ENCODE assay signal across 13 mouse cellular contexts in genomic region chr2:113866155-113866554, GRCm38 (mm10). TPM values are rescaled to one million over a fixed set of nuclear protein-coding genes. Genes with fewer than 3 reads are reported as not detected.
DNase-seq lines count a peak whose midpoint lies in the region; ATAC-seq and TF ChIP-seq lines count a peak whose summit lies in the region.
"Had no signal": no experiment of that assay in that cellular context is flagged by ENCODE, and none has a peak within 500 bp of the region (broad histone marks: within the 10 kb centered on the region; RNA-seq: fewer than 3 reads in every experiment).

No protein-coding gene starts in this region.

- intact Hi-C loops in left cerebral cortex, adult 2 months (cut with DNase I): loop anchor here (1.0 to 2.0 kb wide), 2 partner anchors 231 to 279 kb away; no protein-coding TSS in a partner anchor
- intact Hi-C loops in left cerebral cortex, postnatal 36 days (cut with DNase I): loop anchor here (1.0 to 5.0 kb wide), 2 partner anchors 226 to 279 kb away; no protein-coding TSS in a partner anchor

- H3K27ac ChIP-seq in forebrain, postnatal 0 days (ENCODE audit: low read depth, low read length): no peak overlapping the region
- no peak overlapping the region for H3K27ac ChIP-seq in forebrain, embryonic 12.5 days
- no peak overlapping the region for H3K27ac ChIP-seq in left cerebral cortex, adult 2 months

- H3K4me3 ChIP-seq in forebrain, postnatal 0 days (ENCODE audit: low read depth, low read length): no peak overlapping the region
- H3K4me3 ChIP-seq in forebrain, embryonic 12.5 days (replicated peaks): no peak overlapping the region
- H3K4me3 ChIP-seq in left cerebral cortex, adult 2 months: no peak overlapping the region

- DNase-seq in forebrain, postnatal 0 days: peak; percentile 60
- DNase-seq in left cerebral cortex, adult 2 months (ENCODE audit: extremely low spot score in 1 of 2, low spot score in 2 of 2): no peak
- DNase-seq in left cerebral cortex, postnatal 36 days (ENCODE audit: low spot score in 2 of 2): no peak
- peak; percentile 64 for DNase-seq in CD4-positive, CD25-positive, alpha-beta regulatory T cell, adult 2 months (ENCODE audit: low read depth, low spot score)
- DNase-seq in induced T-regulatory cell, adult 2 months (ENCODE audit: low read depth): peak; percentile 56
- no peak for DNase-seq in B cell, adult 2 months
- DNase-seq in ovary, postnatal 14 days (ENCODE audit: low spot score): no peak
- DNase-seq: adrenal gland, adult 2 months; cerebellum, postnatal 36 days; kidney, postnatal 10 days; lung, postnatal 4 days; right cerebral cortex, postnatal 14 days had no signal

- H3K4me1 ChIP-seq in forebrain, postnatal 0 days (ENCODE audit: insufficient read depth): no peaks in the 10 kb centered on the region
- H3K4me1 ChIP-seq in forebrain, embryonic 12.5 days: no peaks in the 10 kb centered on the region

- TF ChIP-seq CTCF in forebrain, postnatal 0 days (IDR thresholded peaks at IDR 0.05; ENCODE audit: low read depth): peak; percentile 62
- TF ChIP-seq CTCF in left cerebral cortex, adult 2 months (IDR thresholded peaks at IDR 0.05): peak; percentile 66

- no peaks in the 10 kb centered on the region for H3K9me3 ChIP-seq in forebrain, postnatal 0 days (ENCODE audit: low read length)
- H3K9me3 ChIP-seq in forebrain, embryonic 12.5 days: no peaks in the 10 kb centered on the region

- H3K4me2 ChIP-seq in forebrain, postnatal 0 days (ENCODE audit: low read depth): no peak overlapping the region
- H3K4me2 ChIP-seq in forebrain, embryonic 12.5 days: no peak overlapping the region

- WGBS in forebrain, postnatal 0 days: 30% methylated on average over 2 of the region's 2 CpGs
- 57% methylated on average over 2 of the region's 2 CpGs for WGBS in forebrain, embryonic 12.5 days

- no peaks in the 10 kb centered on the region; the same call in none of the 2 replicates for H3K27me3 ChIP-seq in forebrain, postnatal 0 days (ENCODE audit: insufficient read depth, low read length)
- no peaks in the 10 kb centered on the region for H3K27me3 ChIP-seq in forebrain, embryonic 12.5 days

- H3K36me3 ChIP-seq in forebrain, postnatal 0 days (ENCODE audit: insufficient read depth): no peaks in the 10 kb centered on the region
- no peaks in the 10 kb centered on the region for H3K36me3 ChIP-seq in forebrain, embryonic 12.5 days (replicated peaks)

- 0 out of 2 replicates have a peak, but pooled peaks have one; percentile 47 for ATAC-seq in forebrain, postnatal 0 days
- no peak for ATAC-seq in forebrain, embryonic 12.5 days (ENCODE audit: low FRiP score)

- no peak overlapping the region for H3K9ac ChIP-seq in forebrain, postnatal 0 days
- no peak overlapping the region for H3K9ac ChIP-seq in forebrain, embryonic 12.5 days

RNA-seq across cellular contexts. Expression of gene Arhgap11a, which starts 17.7 kb away (rescaled TPM):
- total RNA-seq in forebrain, postnatal 0 days (2014; rRNA removed): 1.8 and 2.7 TPM in 2 replicates
- polyA plus RNA-seq in forebrain, postnatal 0 days (2015; fragmentation: Nextera tagmentation; extraction: Ambion mirVana): 3.6 and 5.2 TPM in 2 replicates
- 66.3 and 70.4 TPM in 2 replicates for polyA plus RNA-seq in forebrain, embryonic 12.5 days (2016; fragmentation: Nextera tagmentation; extraction: Ambion mirVana)
- 1 to 10 TPM; 2.0 to 2.2 TPM for total RNA-seq in left cerebral cortex, adult 2 months (2021)
- total RNA-seq in left cerebral cortex, postnatal 36 days (2021): 1 to 10 TPM; 2.1 to 2.6 TPM

RNA-seq across cellular contexts. Expression of gene Scg5, which starts 37.2 kb away (rescaled TPM):
- total RNA-seq in forebrain, postnatal 0 days (2014; rRNA removed): 254 and 277 TPM in 2 replicates
- polyA plus RNA-seq in forebrain, postnatal 0 days (2015; fragmentation: Nextera tagmentation; extraction: Ambion mirVana): 363 and 388 TPM in 2 replicates
- 67.8 and 71.2 TPM in 2 replicates for polyA plus RNA-seq in forebrain, embryonic 12.5 days (2016; fragmentation: Nextera tagmentation; extraction: Ambion mirVana)
- total RNA-seq in left cerebral cortex, adult 2 months (2021): 100 to 1,000 TPM; 497 to 540 TPM
- 100 to 1,000 TPM; 497 to 544 TPM for total RNA-seq in left cerebral cortex, postnatal 36 days (2021)

Comparison
In these comparisons a context has a peak if more than half of its experiments do, and no peak if none do; other contexts are left out.
1. DNase-seq: peak in forebrain, postnatal 0 days (single experiment), CD4-positive, CD25-positive, alpha-beta regulatory T cell, adult 2 months (single experiment) and induced T-regulatory cell, adult 2 months (single experiment); none in left cerebral cortex, adult 2 months (0 of 2), left cerebral cortex, postnatal 36 days (0 of 2), B cell, adult 2 months (0 of 2) and ovary, postnatal 14 days (single experiment).